Mouse (Mus musculus): ENCODE results near the gene Gal3st2c.
A peak's percentile ranks its signal among the peaks of the same experiment; 100 is the strongest.

The Gal3st2c gene

GRCm38 (mm10) chr1:94046544-94046943, 56.2 kb downstream of the Gal3st2c start:
- DNase-seq (ENCODE audit: low spot score in 2 of 2): no peak

DNA sequence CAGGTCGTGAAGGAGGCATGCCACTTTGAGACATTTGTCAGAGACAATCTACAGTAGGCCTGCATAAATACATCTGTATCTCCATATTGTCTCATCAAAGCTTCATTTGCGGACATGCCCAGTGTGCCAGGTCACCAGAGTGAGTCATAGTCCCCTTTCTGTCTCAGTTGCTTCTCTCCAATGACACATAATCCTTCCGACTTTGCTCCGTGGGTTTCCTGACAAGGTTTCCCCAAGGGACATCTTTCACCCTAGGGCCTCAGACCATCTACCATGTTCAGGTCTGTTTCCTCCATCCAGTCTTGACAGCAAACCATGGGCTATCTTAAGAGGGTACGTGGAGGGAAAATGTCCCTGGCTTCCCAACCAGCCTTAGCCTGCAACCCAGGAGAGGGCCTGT, 60.8 kb downstream of the Gal3st2c start:
- DNase-seq (ENCODE audit: low spot score in 2 of 2): peak in 1 of 2 experiments; percentile 15

DNA sequence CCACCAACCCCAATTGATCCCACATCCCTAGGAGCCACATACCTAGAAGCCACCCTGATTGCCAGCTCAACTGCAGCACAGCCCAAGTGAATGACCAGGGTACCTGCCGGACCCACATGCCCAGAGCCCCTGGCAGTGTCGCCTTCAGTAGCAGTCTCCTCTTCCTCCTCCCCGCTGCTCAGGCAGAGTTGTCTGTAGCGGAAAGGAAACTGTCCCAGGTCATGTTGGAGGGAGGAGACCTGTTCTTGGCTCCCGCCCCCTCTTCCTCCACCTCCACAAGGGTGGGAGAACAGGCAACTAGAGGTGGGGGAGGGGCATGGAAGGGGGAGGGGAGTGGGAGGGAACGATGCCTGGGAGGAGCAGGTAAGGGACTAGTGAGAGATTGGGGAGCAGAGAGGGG, 62.1 kb downstream of the Gal3st2c start, which contains the start of gene Pdcd1:
Gene Pdcd1 (minus strand): TSS at position 181 of the 400 bp plus-strand sequence.
- DNase-seq (ENCODE audit: low spot score in 2 of 2): no peak

- peak; percentile 84 to 89 for DNase-seq (ENCODE audit: low spot score in 2 of 2)
Measured at GRCm38 (mm10) chr1:94053530-94054216, 63.4 kb downstream of the Gal3st2c start.

DNA sequence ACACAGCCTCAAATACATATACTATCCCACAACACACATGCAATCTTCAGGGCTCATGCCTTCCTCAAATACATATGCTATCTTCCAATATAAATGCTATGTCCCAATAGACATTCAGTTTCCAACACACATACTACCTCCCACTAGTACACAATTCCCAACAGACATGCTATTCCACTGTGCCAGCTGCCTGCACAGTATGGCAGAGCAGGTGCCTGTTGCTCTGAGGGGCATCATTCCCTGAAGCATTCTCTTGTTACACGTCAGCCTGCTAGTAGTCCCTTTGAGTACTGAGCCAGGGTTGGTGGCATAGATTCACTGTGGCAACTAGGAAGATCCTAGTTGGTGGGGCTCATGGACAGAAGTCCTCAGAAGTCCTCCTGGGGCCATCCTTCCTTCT, 64.2 kb downstream of the Gal3st2c start:
- DNase-seq (ENCODE audit: low spot score in 2 of 2): peak in 1 of 2 experiments; percentile 32

DNA sequence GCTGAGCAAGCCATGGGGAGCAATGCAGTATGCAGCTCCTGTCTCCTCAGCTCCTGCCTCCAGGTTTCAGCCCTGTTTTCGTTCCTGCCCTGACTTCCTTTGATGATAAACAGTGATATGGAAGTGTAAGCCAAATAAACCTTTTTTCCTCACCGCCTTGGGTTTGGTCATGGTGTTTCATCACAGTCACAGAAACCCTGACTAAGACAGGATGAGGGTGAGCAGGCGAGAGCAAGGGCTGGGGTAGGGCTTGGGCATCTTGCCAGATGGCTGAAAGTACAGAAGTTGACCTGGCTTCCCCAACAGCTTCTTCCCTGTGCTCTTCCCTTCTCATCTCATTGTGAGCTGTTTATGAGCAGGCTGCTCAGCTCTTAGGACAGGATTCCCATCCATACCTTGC, 65.7 kb downstream of the Gal3st2c start:
- DNase-seq (ENCODE audit: low spot score in 2 of 2): peak; percentile 41 to 47

DNA sequence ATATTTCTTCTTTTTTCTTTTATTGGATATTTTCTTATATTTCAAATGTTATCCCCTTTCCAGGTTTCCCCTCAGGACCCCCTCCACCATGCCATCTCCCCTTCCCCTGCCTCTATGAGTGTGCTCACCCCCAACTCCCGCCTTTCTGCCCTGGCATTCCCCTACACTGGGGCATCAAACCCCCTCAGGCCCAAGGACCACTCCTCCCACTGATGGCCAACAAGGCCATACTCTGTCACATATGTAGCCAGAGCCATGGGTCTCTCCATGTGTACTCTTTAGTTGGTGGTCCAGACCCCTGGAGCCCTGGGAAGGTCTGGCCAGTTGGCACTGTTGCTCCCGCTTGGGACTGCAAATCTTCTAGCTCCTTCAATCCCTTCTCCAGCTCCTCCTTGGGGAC, 67.1 kb downstream of the Gal3st2c start:
- DNase-seq (ENCODE audit: low spot score in 2 of 2): peak in 1 of 2 experiments; percentile 7

- DNase-seq (ENCODE audit: low spot score in 2 of 2): peak in 1 of 2 experiments; percentile 4
Measured at GRCm38 (mm10) chr1:94058281-94058680, 68.0 kb downstream of the Gal3st2c start.
